Mouse (Mus musculus) kidney, embryonic 14.5 days (tissue): ENCODE measurements at regions not wholly inside any gene's neighbourhood (a gene's known extent, or its start where the extent isn't known, plus 50 kb on each side); places are given as distances from the start of the nearest gene placed in this dataset.
A peak's percentile ranks its signal among the peaks of the same experiment; 100 is the strongest.

Source experiments
- ATAC-seq: fragments of 200-750 bp; cut with Nextera tagmentation; 2 replicates; pipeline ENCODE4 v1.8.0; 2017; ENCODE audit warnings: moderate number of reproducible peaks, mild to moderate bottlenecking, moderate TSS enrichment, moderate library complexity; ENCODE audit not compliant: low FRiP score, low TSS enrichment
- H3K27ac ChIP-seq: fragments of 300-500 bp; sonication (generic); 2 replicates; pipeline ENCODE4 v1.5.1; 2014; ENCODE audit warnings: low read depth, mild to moderate bottlenecking, low read length, moderate library complexity, mixed read lengths
- H3K27me3 ChIP-seq: fragments of 300-500 bp; sonication (generic); 2 replicates; pipeline ENCODE4 v1.6.1; 2014; ENCODE audit warnings: mild to moderate bottlenecking, low read length; ENCODE audit not compliant: control insufficient read depth, insufficient read depth
- H3K36me3 ChIP-seq: fragments of 300-500 bp; sonication (generic); 2 replicates; pipeline ENCODE4 v1.6.1; 2014; ENCODE audit warnings: low read length, mixed read lengths; ENCODE audit not compliant: control insufficient read depth, insufficient read depth
- H3K4me1 ChIP-seq: fragments of 300-500 bp; sonication (generic); 2 replicates; pipeline ENCODE4 v1.6.1; 2014; ENCODE audit warnings: low read length, mixed read lengths; ENCODE audit not compliant: control insufficient read depth, insufficient read depth
- H3K4me2 ChIP-seq: fragments of 300-500 bp; sonication (generic); replicated peaks from 2 replicates; pipeline ENCODE4 v1.6.1; 2014; ENCODE audit warnings: low read depth, mild to moderate bottlenecking, low read length
- H3K4me3 ChIP-seq: fragments of 300-500 bp; sonication (generic); 2 replicates; pipeline ENCODE4 v1.5.1; 2014; ENCODE audit warnings: mild to moderate bottlenecking, low read length
- H3K9ac ChIP-seq: fragments of 300-500 bp; sonication (generic); 2 replicates; pipeline ENCODE4 v1.6.1; 2014; ENCODE audit warnings: low read depth, mild to moderate bottlenecking, low read length, moderate library complexity
- H3K9me3 ChIP-seq: fragments of 300-500 bp; sonication (generic); 2 replicates; pipeline ENCODE4 v1.6.1; 2016; ENCODE audit warnings: low read length; ENCODE audit not compliant: control insufficient read depth
- WGBS: fragments of 180-500 bp; shearing (Covaris S2); extraction: QIAGEN DNeasy Blood & Tissue Kit; methylation state at CpG from one replicate; pipeline ENCODE4 v1.1.7; 2014; 5-methylcytosine and 5-hydroxymethylcytosine counted together

DNA sequence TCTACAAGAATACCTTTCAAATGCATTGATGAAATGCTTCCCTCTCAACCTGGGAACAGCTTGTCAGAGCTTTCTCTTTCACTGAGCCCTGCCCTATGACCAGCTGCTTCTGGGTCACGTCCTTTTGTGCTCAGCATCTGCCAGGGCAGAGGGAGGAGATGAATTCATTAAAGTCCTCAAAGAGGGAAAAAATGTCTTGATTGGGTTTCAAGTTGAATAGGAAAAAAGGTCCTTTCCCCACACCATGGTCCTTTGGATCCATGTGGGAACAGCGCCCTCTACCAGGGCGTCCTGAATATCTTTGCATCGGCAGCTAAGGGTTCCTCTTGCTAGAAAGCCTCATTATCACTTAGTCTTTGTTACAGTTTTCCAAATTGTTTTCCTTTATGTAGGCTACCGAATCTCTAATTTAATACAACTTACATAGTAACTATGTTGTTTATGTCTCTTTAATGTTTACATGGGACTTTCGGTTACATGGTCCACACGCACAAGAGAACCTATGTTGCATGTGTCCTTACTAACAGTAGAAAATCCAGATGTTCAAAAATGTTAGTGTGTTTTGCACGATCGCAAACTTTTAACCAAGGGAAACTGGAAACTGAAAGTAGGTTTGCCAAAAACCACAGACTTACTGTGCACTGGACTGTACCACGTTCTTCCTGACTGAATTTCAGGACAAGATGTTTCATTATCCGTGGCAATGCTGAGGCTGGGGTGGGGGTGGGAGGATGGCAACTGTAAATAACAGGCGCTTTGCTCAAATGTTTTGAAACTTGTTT, 222.6 kb downstream of the Hace1 start:
- H3K4me1 ChIP-seq: peaks cover 3% of the 10 kb centered on the region; the same call in 1 of the 2 replicates
- no peaks in the 10 kb centered on the region for H3K36me3 ChIP-seq
- no peaks in the 10 kb centered on the region for H3K27me3 ChIP-seq
- no peak overlapping the region for H3K9ac ChIP-seq
- H3K27ac ChIP-seq: no peak overlapping the region
- H3K4me3 ChIP-seq: no peak overlapping the region
- 0 out of 2 replicates have a peak overlapping the region, but pooled peaks have one; percentile 8 for H3K4me2 ChIP-seq
- no peaks in the 10 kb centered on the region for H3K9me3 ChIP-seq
- 47% methylated on average over 12 of the region's 12 CpGs for WGBS
- ATAC-seq: peak; percentile 75; the same call in 1 of the 2 replicates

DNA sequence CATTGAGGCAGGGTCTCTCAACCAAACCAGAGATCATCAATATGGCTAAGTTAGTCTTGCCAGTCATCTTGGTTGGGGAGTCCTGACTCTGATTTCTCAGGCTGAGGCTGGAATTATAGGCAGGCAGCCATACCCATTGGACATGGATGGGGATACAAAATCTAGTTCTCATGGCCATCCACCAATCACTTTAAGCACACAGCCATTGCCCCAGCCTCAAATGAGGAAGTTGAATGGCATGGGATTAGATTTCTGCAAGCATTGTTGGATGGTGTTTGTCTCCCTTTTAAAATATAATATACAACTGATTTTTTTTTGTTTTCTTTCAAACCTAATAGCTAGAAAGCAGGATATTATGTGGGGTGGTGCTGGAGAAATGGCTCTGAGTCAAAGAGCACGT, 223.8 kb downstream of the Hace1 start:
- no peak for ATAC-seq
- Histone ChIP-seq H3K4me1 (peaks cover 3% of the 10 kb centered on the region; the same call in 1 of the 2 replicates), H3K9ac (no peak overlapping the region), H3K36me3 (no peaks in the 10 kb centered on the region), H3K4me2 (no peak overlapping the region), H3K27ac (no peak overlapping the region), H3K27me3 (no peaks in the 10 kb centered on the region), H3K9me3 (no peaks in the 10 kb centered on the region), H3K4me3 (no peak overlapping the region)
- WGBS: 71% methylated on average over 1 of the region's 1 CpGs

- Histone ChIP-seq H3K27ac (peak overlapping the region; percentile 48; the same call in 1 of the 2 replicates), H3K4me1 (0 out of 2 replicates have a peak, but pooled peaks cover 6% of the 10 kb centered on the region), H3K9me3 (no peaks in the 10 kb centered on the region), H3K4me3 (no peak overlapping the region), H3K27me3 (no peaks in the 10 kb centered on the region), H3K4me2 (no peak overlapping the region), H3K36me3 (no peaks in the 10 kb centered on the region), H3K9ac (no peak overlapping the region)
- WGBS: 36% methylated on average over 18 of the region's 18 CpGs
- peak; percentile 70; the same call in 1 of the 2 replicates for ATAC-seq
Measured at GRCm38 (mm10) chr10:45806984-45807827, 229.6 kb downstream of the Hace1 start.

DNA sequence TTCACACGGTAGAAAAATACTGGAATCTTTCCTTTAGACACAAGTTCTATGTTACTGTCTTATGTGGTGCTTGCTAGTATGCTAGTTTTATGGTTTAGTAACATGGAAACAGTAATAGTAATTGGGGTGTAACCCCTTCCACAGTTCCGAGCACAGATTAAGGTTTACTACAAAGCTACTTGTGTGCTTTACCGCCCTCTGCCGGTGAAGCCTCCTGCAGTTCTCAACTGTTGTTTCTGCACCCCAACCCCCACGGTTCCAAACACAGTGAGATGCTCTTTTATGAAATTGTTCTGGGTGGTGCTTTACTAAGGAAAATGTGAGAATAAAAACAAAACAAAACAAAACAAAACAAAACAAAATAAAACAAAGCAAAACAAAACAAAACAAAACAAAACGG, 234.3 kb downstream of the Hace1 start:
- H3K4me2 ChIP-seq: no peak overlapping the region
- H3K4me1 ChIP-seq: 0 out of 2 replicates have a peak, but pooled peaks cover 6% of the 10 kb centered on the region
- ATAC-seq: no peak
- H3K27ac ChIP-seq: no peak overlapping the region
- H3K9me3 ChIP-seq: no peaks in the 10 kb centered on the region
- WGBS: 55% methylated on average over 6 of the region's 6 CpGs
- no peaks in the 10 kb centered on the region for H3K36me3 ChIP-seq
- no peaks in the 10 kb centered on the region for H3K27me3 ChIP-seq
- no peak overlapping the region for H3K9ac ChIP-seq
- no peak overlapping the region for H3K4me3 ChIP-seq

DNA sequence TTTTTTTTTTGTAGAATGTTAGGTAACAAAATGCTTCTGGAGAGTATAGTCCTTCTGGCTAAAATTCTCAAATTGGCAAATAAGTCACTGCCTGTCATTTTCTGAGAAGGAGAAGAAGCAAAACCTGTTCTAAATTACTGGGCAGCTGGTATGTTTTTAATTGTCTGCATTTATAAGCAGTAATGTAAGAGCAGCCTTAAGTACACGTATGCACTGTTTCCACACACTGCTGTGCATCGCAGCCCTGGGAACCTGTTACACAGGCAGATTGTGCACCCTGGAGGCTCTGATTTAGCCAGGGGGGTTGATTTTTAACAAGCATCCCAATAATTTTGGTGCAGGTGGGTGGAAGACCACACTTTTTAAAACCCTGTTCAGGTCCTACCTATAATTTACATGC, 236.2 kb downstream of the Hace1 start:
- no peaks in the 10 kb centered on the region for H3K27me3 ChIP-seq
- 76% methylated on average over 2 of the region's 2 CpGs for WGBS
- no peaks in the 10 kb centered on the region for H3K9me3 ChIP-seq
- H3K9ac ChIP-seq: no peak overlapping the region
- no peaks in the 10 kb centered on the region for H3K36me3 ChIP-seq
- no peak overlapping the region for H3K27ac ChIP-seq
- ATAC-seq: no peak
- no peak overlapping the region for H3K4me2 ChIP-seq
- no peaks in the 10 kb centered on the region for H3K4me1 ChIP-seq
- H3K4me3 ChIP-seq: no peak overlapping the region

DNA sequence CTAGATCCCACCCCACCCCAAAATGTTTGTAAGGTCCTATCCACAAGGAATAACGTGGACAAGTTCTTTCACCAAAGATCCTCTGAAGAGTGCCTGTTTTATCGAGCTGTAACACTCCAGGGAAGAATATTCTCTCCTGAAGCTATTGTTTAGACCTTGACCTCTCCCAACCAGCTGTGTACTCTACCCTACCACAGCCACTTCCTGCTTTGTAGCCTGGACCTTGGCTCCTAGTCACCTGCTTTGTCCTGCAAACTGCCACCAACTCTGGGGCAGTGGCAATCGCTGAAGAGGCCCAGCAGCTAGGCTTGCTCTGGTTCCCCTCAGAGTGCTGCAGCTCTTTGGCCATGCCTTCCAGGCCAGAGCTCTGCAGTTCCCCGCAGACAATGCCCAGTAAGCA, 239.1 kb downstream of the Hace1 start:
- Histone ChIP-seq H3K9me3 (no peaks in the 10 kb centered on the region), H3K27ac (no peak overlapping the region), H3K36me3 (no peaks in the 10 kb centered on the region), H3K27me3 (no peaks in the 10 kb centered on the region), H3K9ac (no peak overlapping the region), H3K4me1 (no peaks in the 10 kb centered on the region; the same call in 1 of the 2 replicates), H3K4me3 (no peak overlapping the region), H3K4me2 (no peak overlapping the region)
- WGBS: 92% methylated on average over 4 of the region's 4 CpGs
- ATAC-seq: no peak

DNA sequence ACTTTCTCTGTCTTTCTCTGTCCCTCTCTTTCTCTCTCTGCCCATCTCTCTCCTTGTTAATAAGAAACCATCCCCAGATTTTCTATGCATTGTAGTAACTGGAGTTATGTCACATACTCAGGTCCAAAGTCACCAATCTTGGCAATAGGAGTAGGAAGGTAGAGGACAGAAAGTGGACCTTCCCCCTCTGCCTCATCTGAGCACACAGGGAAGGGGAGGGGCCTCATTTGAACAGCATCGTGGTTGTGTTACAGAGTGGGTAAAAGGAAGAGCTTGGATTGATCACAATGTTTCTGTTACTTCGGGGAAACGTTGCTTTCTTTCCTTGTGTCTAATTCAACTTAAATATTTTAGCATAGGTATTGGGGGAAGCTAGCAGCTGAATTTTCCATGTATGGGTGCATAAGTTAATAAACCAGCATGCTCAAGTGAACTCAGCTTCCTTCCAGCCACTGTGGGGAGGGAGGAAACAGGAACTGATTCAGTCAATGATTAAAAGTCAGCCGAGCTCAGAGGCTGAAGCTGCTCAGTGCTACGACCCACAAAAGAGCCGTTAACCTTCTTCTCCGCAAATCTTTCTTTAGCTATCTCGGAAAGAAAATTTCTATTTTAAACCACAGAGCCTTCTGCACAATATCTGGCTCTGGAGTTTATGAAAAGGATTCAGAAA, 243.5 kb downstream of the Hace1 start:
- Histone ChIP-seq H3K27me3 (no peaks in the 10 kb centered on the region), H3K4me3 (no peak overlapping the region), H3K36me3 (no peaks in the 10 kb centered on the region), H3K9ac (no peak overlapping the region), H3K9me3 (no peaks in the 10 kb centered on the region), H3K27ac (peak overlapping the region; percentile 15; the same call in 1 of the 2 replicates), H3K4me1 (no peaks in the 10 kb centered on the region; the same call in 1 of the 2 replicates), H3K4me2 (no peak overlapping the region)
- WGBS: 34% methylated on average over 8 of the region's 8 CpGs
- peak; percentile 81 for ATAC-seq

DNA sequence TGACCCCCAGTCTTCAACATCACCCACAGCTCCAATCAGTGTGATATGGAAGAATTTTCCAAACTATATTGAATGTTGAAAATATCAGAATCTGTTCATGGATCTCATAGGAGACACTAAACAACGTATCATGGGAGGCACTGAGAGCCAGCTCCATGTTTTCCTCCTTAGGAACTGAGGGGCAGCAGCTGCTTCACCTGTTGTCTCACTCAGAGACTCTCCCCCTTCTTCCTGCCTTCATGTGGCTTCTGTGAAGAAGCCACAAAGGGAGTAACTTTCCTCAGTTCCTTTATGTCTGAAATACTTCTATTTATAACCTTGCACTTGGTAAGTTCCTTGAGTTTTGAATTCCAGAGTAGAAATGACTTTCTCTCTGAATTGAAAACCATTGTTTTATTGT, 244.6 kb downstream of the Hace1 start:
- Histone ChIP-seq H3K36me3 (no peaks in the 10 kb centered on the region), H3K9me3 (no peaks in the 10 kb centered on the region), H3K27me3 (no peaks in the 10 kb centered on the region), H3K9ac (no peak overlapping the region), H3K4me2 (no peak overlapping the region), H3K4me3 (no peak overlapping the region), H3K4me1 (no peaks in the 10 kb centered on the region; the same call in 1 of the 2 replicates), H3K27ac (no peak overlapping the region)
- no peak for ATAC-seq
- WGBS: 81% methylated on average over 1 of the region's 1 CpGs
